Mouse (Mus musculus): ENCODE measurements around the gene Agbl1. TPM values are rescaled to one million over a fixed set of nuclear protein-coding genes. Genes with fewer than 3 reads are reported as not detected.

Gene Agbl1
- total RNA-seq, 2 experiments from 2014 or later = 11.6 to 38.5 TPM

- intact Hi-C loops (cut with DNase I) = no loop called here
- Histone ChIP-seq H3K4me3 (no peak overlapping the region), H3K27ac (no peak overlapping the region)
- no peak for DNase-seq
- no peak for TF ChIP-seq CTCF (IDR thresholded peaks at IDR 0.05)
Measured at GRCm38 (mm10) chr7:77134860-77135259, 905.2 kb downstream of the Agbl1 start.

GRCm38 (mm10) chr7:77138707-77139106 is 909.0 kb downstream of the Agbl1 start:
- intact Hi-C loops (cut with DNase I) = no loop called here
- no peak for TF ChIP-seq CTCF (IDR thresholded peaks at IDR 0.05)
- Histone ChIP-seq H3K4me3 (no peak overlapping the region), H3K27ac (no peak overlapping the region)
- DNase-seq = no peak

- DNase-seq = no peak
- TF ChIP-seq CTCF (IDR thresholded peaks at IDR 0.05) = no peak
Measured at GRCm38 (mm10) chr7:77147527-77147926, 917.8 kb downstream of the Agbl1 start.

GRCm38 (mm10) chr7:77148820-77149219 is 919.1 kb downstream of the Agbl1 start:
- no peak for TF ChIP-seq CTCF (IDR thresholded peaks at IDR 0.05)
- intact Hi-C loops (cut with DNase I) = no loop called here
- no peak overlapping the region for H3K4me3 ChIP-seq
- no peak for DNase-seq
- no peak overlapping the region for H3K27ac ChIP-seq

More at GRCm38 (mm10) chr7:77147527-77147926, 917.8 kb downstream of the Agbl1 start:
- no peak overlapping the region for H3K4me3 ChIP-seq
- H3K27ac ChIP-seq = no peak overlapping the region
- intact Hi-C loops (cut with DNase I) = no loop called here

- intact Hi-C loops (cut with DNase I) = no loop called here
- DNase-seq = no peak
- no peak overlapping the region for H3K27ac ChIP-seq
- TF ChIP-seq CTCF (IDR thresholded peaks at IDR 0.05) = no peak
- H3K4me3 ChIP-seq = no peak overlapping the region
Measured at GRCm38 (mm10) chr7:77149846-77150245, 920.2 kb downstream of the Agbl1 start.

GRCm38 (mm10) chr7:77152393-77152792 is 922.7 kb downstream of the Agbl1 start:
- H3K27ac ChIP-seq = no peak overlapping the region
- no peak for DNase-seq
- no peak overlapping the region for H3K4me3 ChIP-seq
- TF ChIP-seq CTCF (IDR thresholded peaks at IDR 0.05) = no peak
- intact Hi-C loops (cut with DNase I) = no loop called here

- intact Hi-C loops (cut with DNase I) = no loop called here
- TF ChIP-seq CTCF (IDR thresholded peaks at IDR 0.05) = no peak
- H3K27ac ChIP-seq = no peak overlapping the region
- H3K4me3 ChIP-seq = no peak overlapping the region
- DNase-seq = no peak
Measured at GRCm38 (mm10) chr7:77152909-77153308, 923.2 kb downstream of the Agbl1 start.

- Histone ChIP-seq H3K27ac (no peak overlapping the region), H3K4me3 (no peak overlapping the region)
- no peak for TF ChIP-seq CTCF (IDR thresholded peaks at IDR 0.05)
- no peak for DNase-seq
- intact Hi-C loops (cut with DNase I) = no loop called here
Measured at GRCm38 (mm10) chr7:77164921-77165320, 935.2 kb downstream of the Agbl1 start.
